Mouse (Mus musculus) heart, adult 2 months (tissue): ENCODE measurements around the gene Dck. TPM values are rescaled to one million over a fixed set of nuclear protein-coding genes. Genes with fewer than 3 reads are reported as not detected.

Experiments
- DNase-seq, 2 experiments: peaks; one replicate each; pipeline ENCODE4 v3.0.0; 2021
- H3K27ac ChIP-seq: fragments of 200-600 bp; 2 replicates; pipeline ENCODE4 v1.8.1; 2022
- H3K27me3 ChIP-seq: fragments of 200-500 bp; 2 replicates; pipeline ENCODE4 v1.6.1; 2012; ENCODE audit warnings: mild to moderate bottlenecking, low read length, inconsistent platforms, mixed read lengths; ENCODE audit not compliant: control insufficient read depth, insufficient read depth
- H3K36me3 ChIP-seq: fragments of 200-500 bp; 2 replicates; pipeline ENCODE4 v1.6.1; 2012; ENCODE audit warnings: low read length, inconsistent platforms; ENCODE audit not compliant: control insufficient read depth, insufficient read depth
- H3K4me1 ChIP-seq: fragments of 200-500 bp; 2 replicates; pipeline ENCODE4 v1.6.1; 2011; ENCODE audit warnings: low read length; ENCODE audit not compliant: control insufficient read depth, insufficient read depth
- H3K4me3 ChIP-seq: fragments of 200-600 bp; 2 replicates; pipeline ENCODE4 v1.8.1; 2022
- H3K79me2 ChIP-seq: fragments of 200-500 bp; replicated peaks from 2 replicates; pipeline ENCODE4 v1.6.1; 2012; ENCODE audit warnings: mild to moderate bottlenecking, inconsistent platforms, low read length, moderate library complexity, mixed read lengths; ENCODE audit not compliant: control insufficient read depth, insufficient read depth
- H3K9ac ChIP-seq: fragments of 200-500 bp; 2 replicates; pipeline ENCODE4 v1.6.1; 2012; ENCODE audit warnings: low read depth, mild to moderate bottlenecking, control low read depth, inconsistent platforms, low read length, mixed read lengths
- CTCF ChIP-seq: fragments of 200-600 bp; IDR thresholded peaks from 2 replicates; pipeline ENCODE4 v1.8.1; 2022; ENCODE audit warnings: antibody characterized with exemption, mild to moderate bottlenecking, moderate library complexity
- EP300 ChIP-seq: fragments of 200-500 bp; IDR thresholded peaks from 2 replicates; pipeline ENCODE4 v1.6.1; 2011; ENCODE audit warnings: low read depth, low read length, control low read depth; ENCODE audit not compliant: insufficient read depth
- POLR2A ChIP-seq: fragments of 200-500 bp; IDR thresholded peaks from 2 replicates; pipeline ENCODE4 v1.6.1; 2011; ENCODE audit warnings: mild to moderate bottlenecking, low read depth, low read length, control low read depth; ENCODE audit not compliant: insufficient read depth
- WGBS: fragments of 180-500 bp; shearing (Covaris S2); methylation state at CpG from one replicate; pipeline ENCODE4 v1.1.7; 2018; 5-methylcytosine and 5-hydroxymethylcytosine counted together
- intact Hi-C: fragments of 180-260 bp; cut with DNase I; formaldehyde crosslinking; loops from one replicate; pipeline ENCODE4 v1.15.1; 2025
- polyA plus RNA-seq: library from polyadenylated mRNA; depleted of rRNA; stranded (reverse); fragments of >200 nt; gene quantifications from 2 replicates; pipeline ENCODE4 v1.2.3, GENCODE M21; 2012; rRNA removed
- total RNA-seq, 2 experiments: library from RNA; stranded (reverse); gene quantifications; 2 replicates each; pipeline ENCODE4 v1.2.3; 2021

Gene Dck
- total and polyA plus RNA-seq, 3 experiments: 1.6 to 2.5 (median 2.3) TPM

DNA sequence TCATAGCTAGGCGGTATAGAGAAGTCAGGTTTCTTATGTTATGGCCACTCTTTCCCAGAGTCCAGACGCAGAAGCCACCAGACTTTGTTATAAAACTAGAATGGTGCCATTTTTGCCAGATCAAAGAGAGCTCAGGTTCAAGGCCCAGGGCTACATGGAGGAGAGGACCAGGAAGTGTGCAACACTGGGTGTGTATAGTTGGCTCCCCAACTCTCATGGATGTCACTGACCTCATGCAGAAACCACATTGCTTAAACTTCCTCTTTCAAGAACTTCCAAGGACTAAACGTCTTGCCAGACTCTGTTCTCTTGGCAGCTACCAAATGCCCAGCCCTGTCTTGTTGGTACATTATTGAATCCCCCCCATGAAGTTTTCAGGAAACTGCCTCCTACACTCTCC, 67.1 kb downstream of the Dck start:
- H3K27me3 ChIP-seq: no peaks in the 10 kb centered on the region
- no peaks in the 10 kb centered on the region for H3K36me3 ChIP-seq
- no peak overlapping the region for H3K9ac ChIP-seq
- no peak for DNase-seq
- no peaks in the 10 kb centered on the region for H3K4me1 ChIP-seq
- no peaks in the 10 kb centered on the region for H3K79me2 ChIP-seq
- no peak overlapping the region for H3K4me3 ChIP-seq
- no peak for TF ChIP-seq POLR2A
- no peak for TF ChIP-seq CTCF
- TF ChIP-seq EP300: no peak
- 73% methylated on average over 3 of the region's 3 CpGs for WGBS
- intact Hi-C loops: no loop called here
- no peak overlapping the region for H3K27ac ChIP-seq

Other genes with a start within 250 kb of the Dck start
- under 1 TPM; 0.36 to 0.39 TPM for gene Jchain, start 237.1 kb upstream of the Dck start, total RNA-seq
- 3.1 and 3.9 TPM in 2 replicates for gene Jchain, start 237.1 kb upstream of the Dck start, polyA plus RNA-seq
- gene Utp3, start 210.5 kb upstream of the Dck start, total RNA-seq: 10 to 100 TPM; 19.9 to 22.7 TPM
- 6.9 and 8.8 TPM in 2 replicates for gene Utp3, start 210.5 kb upstream of the Dck start, polyA plus RNA-seq
- 10 to 100 TPM; 11.6 to 13.3 TPM for gene Rufy3, start 200.0 kb upstream of the Dck start, total RNA-seq
- 4.7 and 7.2 TPM in 2 replicates for gene Rufy3, start 200.0 kb upstream of the Dck start, polyA plus RNA-seq
- 100 to 1,000 TPM; 187 to 211 TPM for gene Grsf1, start 88.8 kb upstream of the Dck start, total RNA-seq
- 63.6 and 111 TPM in 2 replicates for gene Grsf1, start 88.8 kb upstream of the Dck start, polyA plus RNA-seq
- 10 to 100 TPM; 18.1 to 23.0 TPM for gene Mob1b, start 44.1 kb upstream of the Dck start, total RNA-seq
- 4.6 and 11.9 TPM in 2 replicates for gene Mob1b, start 44.1 kb upstream of the Dck start, polyA plus RNA-seq
- gene Slc4a4, start 121.8 kb downstream of the Dck start, total RNA-seq: 10 to 100 TPM; 19.4 to 25.5 TPM
- gene Slc4a4, start 121.8 kb downstream of the Dck start, polyA plus RNA-seq: 4.9 and 9.3 TPM in 2 replicates